Mouse (Mus musculus) cerebellum, postnatal 4 days (tissue): ENCODE results near the gene Wdr31.

Source experiments
- DNase-seq, 2 experiments: peaks; one replicate each; pipeline ENCODE4 v3.0.0; 2022; ENCODE audit warnings: low spot score in 2 of 2, mixed read lengths in 1 of 2

The Wdr31 gene

GRCm38 (mm10) chr4:62439793-62440192 lies 30.9 kb downstream of the Wdr31 start:
- DNase-seq, result no peak

DNA sequence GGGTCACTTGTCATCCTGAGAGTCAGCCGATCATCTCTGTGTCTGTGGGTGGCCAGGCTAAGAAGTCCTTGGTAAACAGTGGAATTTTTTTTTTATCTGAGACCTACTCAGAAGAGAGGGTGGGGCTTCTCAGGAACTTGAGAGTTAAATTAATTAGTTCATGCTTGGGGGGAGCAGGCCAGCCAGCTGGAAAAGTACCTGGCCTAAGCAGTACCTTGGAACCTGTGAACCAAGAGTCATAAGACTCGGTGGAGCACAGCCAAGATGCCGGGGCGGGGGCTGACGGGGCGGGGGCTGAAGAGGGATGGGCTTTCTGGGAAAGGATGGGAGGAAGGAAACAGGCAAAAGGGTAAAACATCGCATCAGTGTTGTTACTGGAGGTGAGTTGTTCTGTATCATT lies 32.8 kb downstream of the Wdr31 start:
- no peak for DNase-seq

DNA sequence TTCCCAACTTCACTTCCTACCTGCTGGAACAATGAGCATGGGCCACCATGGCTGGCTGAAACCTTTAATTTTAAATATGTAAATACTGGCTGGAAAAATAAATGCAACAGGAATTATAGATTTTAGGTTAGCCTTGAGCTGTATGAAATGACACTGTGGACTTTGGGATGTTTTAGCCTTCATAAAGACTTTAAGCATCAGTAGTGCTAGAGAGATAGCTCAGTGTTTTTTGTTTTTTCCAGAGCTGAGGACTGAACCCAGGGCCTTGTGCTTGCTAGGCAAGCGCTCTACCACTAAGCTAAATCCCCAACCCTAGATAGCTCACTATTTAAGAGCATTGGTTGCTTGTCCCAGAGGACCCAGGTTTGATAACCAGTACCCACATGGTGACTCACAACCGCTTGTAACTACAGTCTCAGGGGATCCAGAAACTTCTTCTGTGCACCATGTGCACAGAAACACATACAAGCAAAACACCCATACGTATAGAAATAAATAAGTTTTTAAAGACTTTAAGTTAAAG lies 33.4 kb downstream of the Wdr31 start:
- no peak for DNase-seq

DNA sequence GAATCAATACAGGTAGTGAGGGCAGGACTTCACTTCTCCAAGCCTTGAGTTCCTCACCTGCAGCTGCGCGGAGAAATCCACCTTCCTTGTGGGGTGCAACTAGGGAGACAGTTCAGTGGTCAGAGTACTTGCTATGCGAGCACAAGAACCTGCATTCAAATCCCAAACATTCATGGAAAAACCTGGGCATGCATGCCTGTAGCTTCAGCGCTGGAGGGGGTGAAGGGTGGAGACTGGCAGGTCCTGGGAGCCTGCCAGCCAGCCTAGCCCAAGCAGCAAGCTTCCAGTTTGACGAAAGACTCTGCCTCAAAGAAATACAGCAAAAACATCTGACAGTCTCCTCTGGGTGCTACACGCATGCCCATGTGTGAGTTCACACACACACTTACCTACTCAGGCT lies 35.6 kb downstream of the Wdr31 start, which contains the start of gene Rnf183:
Rnf183 (minus strand) TSS at position 172 of the 400 bp plus-strand sequence.
- no peak for DNase-seq

DNA sequence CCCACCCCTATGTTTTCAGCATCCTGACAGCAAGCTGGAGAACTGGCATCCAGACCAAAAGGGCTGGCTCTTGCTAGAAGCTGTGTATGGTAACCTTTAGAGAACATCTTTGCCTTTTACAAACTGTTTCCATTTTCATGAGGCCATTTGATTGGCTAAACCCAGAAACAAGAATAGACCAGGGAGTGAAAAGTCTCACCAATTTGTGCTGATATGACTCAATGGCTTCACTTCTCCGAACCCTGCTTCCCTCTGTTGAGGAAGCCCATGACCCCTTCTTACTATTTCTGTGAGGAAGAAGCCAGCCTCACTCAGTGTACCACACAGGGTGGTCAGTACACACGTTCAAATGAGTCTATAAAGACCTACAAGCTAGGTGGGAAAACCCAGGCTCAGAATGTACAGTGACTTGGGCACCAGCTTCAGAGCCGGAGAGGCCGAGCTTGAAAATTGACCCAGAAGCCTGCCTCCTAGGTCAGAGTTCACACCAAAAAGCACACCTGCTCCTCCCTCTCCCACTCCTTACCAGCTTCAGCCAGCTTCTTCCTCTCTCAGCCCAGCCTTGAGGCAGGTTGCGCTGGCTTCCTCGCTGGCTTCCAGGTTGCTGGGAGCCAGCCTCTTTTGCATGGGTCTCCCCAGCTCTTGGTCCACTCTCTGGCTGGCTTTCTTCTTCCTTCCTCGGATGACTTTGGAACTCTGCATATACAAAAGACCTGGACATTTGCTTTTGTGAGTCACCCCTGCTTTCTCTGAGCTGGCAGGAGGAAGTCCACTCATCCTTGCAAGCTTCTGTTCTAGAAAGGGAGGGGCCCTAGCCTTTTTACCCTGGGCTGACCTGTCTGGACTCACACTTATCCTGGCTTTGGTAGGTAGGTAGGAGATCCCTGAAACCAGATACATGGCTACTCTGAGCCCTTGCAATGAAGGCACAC lies 36.5 kb downstream of the Wdr31 start:
- DNase-seq, result no peak

GRCm38 (mm10) chr4:62431522-62431921 lies 39.2 kb downstream of the Wdr31 start:
- DNase-seq, result no peak

DNA sequence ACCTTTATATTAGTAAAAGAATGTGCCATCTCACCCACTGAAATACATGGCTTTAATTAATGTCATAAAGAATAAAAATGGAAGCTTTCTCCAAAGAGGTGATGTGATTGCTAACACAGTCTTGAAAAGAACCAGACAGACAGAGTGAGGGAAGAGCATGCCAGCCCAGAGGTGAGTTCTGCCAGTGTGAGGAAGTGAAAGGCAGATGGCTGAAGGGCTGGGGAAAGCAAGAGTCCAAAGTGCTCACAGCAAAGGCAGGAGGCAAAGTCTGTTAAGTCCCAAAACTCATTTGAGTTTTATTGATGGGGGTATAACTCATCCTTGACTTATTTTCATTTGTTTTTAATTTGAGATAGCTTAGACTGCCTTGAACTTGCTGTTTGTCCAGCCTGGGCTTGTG lies 40.0 kb downstream of the Wdr31 start:
- DNase-seq, result no peak

DNA sequence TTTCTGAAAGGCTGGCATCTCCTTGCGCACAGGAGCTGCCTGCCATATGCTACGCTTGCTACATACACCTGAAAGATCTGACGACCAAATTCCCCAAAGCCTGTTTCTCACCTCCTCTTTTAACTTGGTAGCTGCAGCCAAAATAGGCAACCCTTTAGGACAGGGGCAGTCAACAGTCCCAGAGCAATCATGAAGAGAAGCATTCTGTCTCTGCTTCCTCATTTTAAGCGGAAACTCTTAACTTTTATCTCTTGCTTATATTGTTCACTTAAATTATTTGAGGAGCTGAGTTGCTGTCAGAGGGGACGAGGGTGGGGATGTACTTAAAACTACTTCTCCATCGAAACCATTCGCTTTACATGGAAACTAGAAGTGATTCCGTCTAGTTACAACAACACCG lies 41.1 kb downstream of the Wdr31 start:
- DNase-seq, result no peak

- no peak for DNase-seq
These were observed 42.5 kb downstream of the Wdr31 start for GRCm38 (mm10) chr4:62427978-62428758.

- no peak for DNase-seq
These were observed 44.8 kb downstream of the Wdr31 start for GRCm38 (mm10) chr4:62425891-62426290.

DNA sequence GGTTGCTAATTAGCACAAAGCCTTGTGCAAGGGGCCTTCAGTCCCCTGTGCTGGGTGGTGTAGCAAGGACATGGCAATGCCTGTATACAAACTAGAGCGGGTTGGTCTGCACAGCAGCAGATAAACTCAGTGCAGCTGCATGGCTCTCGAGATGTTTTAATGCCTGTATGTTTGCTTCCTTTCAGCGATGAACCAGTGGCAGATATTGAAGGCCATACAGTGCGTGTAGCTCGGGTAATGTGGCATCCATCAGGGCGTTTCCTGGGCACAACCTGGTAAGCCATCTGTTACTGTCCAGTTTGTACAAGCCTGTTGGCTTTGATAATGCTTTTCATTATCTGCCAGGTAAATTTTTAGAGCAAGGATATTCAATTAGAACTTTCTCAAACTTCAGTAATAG lies 51.6 kb downstream of the Wdr31 start:
- DNase-seq, result no peak

DNA sequence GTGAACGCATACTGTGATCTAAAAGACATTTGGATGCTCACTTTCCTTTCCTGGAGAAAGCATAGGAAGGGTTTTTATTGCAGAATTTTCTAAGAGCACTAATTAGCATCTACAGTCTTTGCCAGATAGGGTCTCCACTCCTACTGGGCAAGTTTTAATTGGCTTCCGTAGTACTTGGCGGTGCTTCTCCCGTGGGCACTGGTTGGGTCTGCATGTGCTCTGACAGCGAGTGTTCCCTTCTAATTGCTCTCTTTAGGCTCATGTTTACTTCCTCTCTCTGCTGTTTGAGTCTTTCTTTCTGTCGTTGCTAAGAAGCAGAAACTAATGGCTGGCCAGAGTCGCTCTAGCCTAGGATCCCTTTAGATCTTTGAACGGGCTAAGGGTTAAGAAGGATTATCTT lies 52.2 kb downstream of the Wdr31 start:
- DNase-seq, result no peak

DNA sequence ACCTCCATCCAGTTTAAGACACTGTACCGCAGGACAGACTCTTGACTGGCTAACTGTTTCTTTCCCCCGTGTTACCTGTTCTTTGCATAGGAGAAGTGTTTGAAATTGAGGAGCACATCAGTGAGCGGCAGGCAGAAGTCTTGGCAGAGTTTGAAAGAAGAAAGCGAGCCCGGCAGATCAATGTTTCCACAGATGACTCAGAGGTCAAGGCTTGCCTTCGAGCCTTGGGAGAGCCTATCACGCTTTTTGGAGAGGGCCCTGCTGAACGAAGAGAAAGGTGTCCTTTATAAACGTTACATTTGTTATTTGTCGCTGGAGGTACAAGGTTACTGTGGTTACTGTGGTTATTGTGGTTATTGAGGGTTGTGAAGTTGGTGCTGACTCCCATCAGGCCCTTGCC lies 59.1 kb downstream of the Wdr31 start:
- no peak for DNase-seq

DNA sequence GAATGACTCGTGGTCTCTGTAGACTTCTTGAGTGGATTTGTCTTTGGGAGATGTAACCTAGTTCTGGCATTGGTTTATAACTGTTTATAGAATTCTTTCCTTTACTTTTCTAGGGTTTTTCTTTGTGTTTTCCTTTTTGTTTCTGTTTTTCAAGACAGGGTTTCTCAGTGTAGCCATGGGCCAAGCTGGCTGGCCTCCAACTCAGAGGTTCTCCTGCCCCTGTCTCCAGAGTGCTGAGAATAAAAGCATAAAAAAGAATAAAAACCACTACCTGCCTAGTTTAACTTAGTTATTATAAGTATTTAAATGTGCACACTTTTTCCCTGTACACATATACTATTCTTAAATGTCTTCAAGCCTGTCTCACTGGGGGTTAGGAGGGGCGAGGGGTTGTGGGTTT lies 60.4 kb downstream of the Wdr31 start:
- DNase-seq, result no peak

GRCm38 (mm10) chr4:62409615-62410014 lies 61.1 kb downstream of the Wdr31 start:
- no peak for DNase-seq

GRCm38 (mm10) chr4:62408601-62409282 lies 62.0 kb downstream of the Wdr31 start, which contains the start of the genes Cdc26 and Prpf4:
Cdc26 (minus strand) TSS chr4:62408642.
Prpf4 (plus strand) TSS chr4:62408797.
- DNase-seq, result peak; percentile 85 to 95

GRCm38 (mm10) chr4:62407730-62408582 lies 62.7 kb downstream of the Wdr31 start:
- DNase-seq, result peak in 1 of 2 experiments; percentile 37

GRCm38 (mm10) chr4:62406133-62406532 lies 64.6 kb downstream of the Wdr31 start:
- DNase-seq, result no peak

DNA sequence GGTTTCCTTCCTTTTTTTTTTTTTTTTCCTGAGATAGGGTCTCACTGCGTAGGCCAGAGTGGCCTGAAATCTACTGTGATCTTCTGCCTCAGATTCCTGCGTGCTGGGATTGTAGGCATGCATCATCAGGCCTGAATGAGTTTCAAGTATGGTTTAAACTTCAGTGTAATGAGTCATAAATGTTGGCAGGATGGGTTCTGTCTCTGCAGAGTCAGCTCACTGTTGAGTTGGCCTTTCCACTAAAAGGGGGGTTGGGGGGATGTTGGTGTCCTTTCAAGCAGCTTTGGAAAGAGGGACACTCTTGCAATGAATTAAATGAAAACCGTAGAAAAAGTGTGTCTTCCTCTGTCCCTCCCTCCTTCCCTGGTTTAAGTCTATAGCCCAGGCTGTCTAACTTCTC lies 71.7 kb downstream of the Wdr31 start:
- no peak for DNase-seq
